Mouse (Mus musculus) ES-E14 (cell line): ENCODE measurements around the gene Gps1. TPM values are rescaled to one million over a fixed set of nuclear protein-coding genes. Genes with fewer than 3 reads are reported as not detected.

Source experiments
- DNase-seq: peaks from one replicate; pipeline ENCODE4 v3.0.0-alpha.2; 2013; ENCODE audit warnings: low read depth, low spot score
- H3K27ac ChIP-seq: 2 replicates; pipeline ENCODE4 v1.5.1; 2012; ENCODE audit warnings: low read depth, mild to moderate bottlenecking, low read length, moderate library complexity, mixed read lengths; ENCODE audit not compliant: poor library complexity, insufficient read depth, severe bottlenecking
- H3K36me3 ChIP-seq: 2 replicates; pipeline ENCODE4 v1.6.1; 2012; ENCODE audit warnings: mild to moderate bottlenecking, low read length, moderate library complexity, mixed read lengths; ENCODE audit not compliant: control insufficient read depth, poor library complexity, insufficient read depth, severe bottlenecking
- H3K4me1 ChIP-seq, 2 experiments: fragments of 150-350 bp in 1 of 2; sonication (generic) in 1 of 2; 2 replicates each; pipeline ENCODE4 v1.6.1; 2012; ENCODE audit warnings: low read length in 2 of 2, mild to moderate bottlenecking in 1 of 2, mixed read lengths in 1 of 2; ENCODE audit not compliant: control insufficient read depth in 2 of 2, insufficient read depth in 2 of 2, poor library complexity in 1 of 2
- H3K4me3 ChIP-seq, 2 experiments: fragments of 150-350 bp in 1 of 2; sonication (generic) in 1 of 2; 2 replicates each; pipeline ENCODE4 v1.5.1; 2012; ENCODE audit warnings: low read length in 2 of 2, low read depth in 1 of 2, mild to moderate bottlenecking in 1 of 2, mixed read lengths in 1 of 2; ENCODE audit not compliant: insufficient read depth in 1 of 2, poor library complexity in 1 of 2, severe bottlenecking in 1 of 2
- H3K9ac ChIP-seq: 2 replicates; pipeline ENCODE4 v1.6.1; 2012; ENCODE audit warnings: low read depth, mild to moderate bottlenecking, low read length, mixed read lengths; ENCODE audit not compliant: poor library complexity, insufficient read depth, severe bottlenecking
- H3K9me3 ChIP-seq: fragments of 150-350 bp; sonication (generic); 2 replicates; pipeline ENCODE4 v1.6.1; 2012; ENCODE audit warnings: low read depth, mild to moderate bottlenecking, low read length; ENCODE audit not compliant: control insufficient read depth, insufficient read depth
- CHD2 ChIP-seq: IDR thresholded peaks from 2 replicates; pipeline ENCODE4 v1.6.1; 2014; ENCODE audit warnings: mild to moderate bottlenecking, low read depth, low read length, inconsistent platforms
- HCFC1 ChIP-seq: IDR thresholded peaks from 2 replicates; pipeline ENCODE4 v1.6.1; 2012; ENCODE audit warnings: low read length, inconsistent platforms, borderline replicate concordance; ENCODE audit not compliant: insufficient read depth
- MAFK ChIP-seq: IDR thresholded peaks from 2 replicates; pipeline ENCODE4 v1.6.1; 2014; ENCODE audit warnings: mild to moderate bottlenecking, low read depth, low read length, inconsistent platforms; ENCODE audit not compliant: insufficient read depth
- ZC3H11A ChIP-seq: IDR thresholded peaks from 2 replicates; pipeline ENCODE4 v1.6.1; 2012; ENCODE audit warnings: low read depth, mild to moderate bottlenecking, inconsistent platforms, low read length, borderline replicate concordance
- ZNF384 ChIP-seq: IDR thresholded peaks from 2 replicates; pipeline ENCODE4 v1.6.1; 2012; ENCODE audit warnings: low read depth, low read length, inconsistent platforms
- in situ Hi-C, 2 experiments: fragments of 600-800 bp; cut with MboI; formaldehyde crosslinking; loops; one replicate each; pipeline ENCODE4 v1.15.1; 2025; ENCODE audit warnings: low sequenced_read_pairs in 2 of 2, inconsistent platforms in 1 of 2; ENCODE audit not compliant: unreplicated experiment in 2 of 2
- total RNA-seq: library from RNA; depleted of rRNA; stranded (reverse); fragments of 300-350 nt; gene quantifications from 2 replicates; pipeline ENCODE4 v1.2.3, GENCODE M21; 2012

The Gps1 gene
- total RNA-seq, 1 experiment, result 289 TPM

- Histone ChIP-seq H3K4me1 (peaks cover 4 to 15% of the 10 kb centered on the region in 2 experiments; a peak in 3 of 4 replicates), H3K9ac (no peak overlapping the region), H3K36me3 (peaks cover 33% of the 10 kb centered on the region), H3K4me3 (no peak overlapping the region), H3K9me3 (no peaks in the 10 kb centered on the region), H3K27ac (no peak overlapping the region)
- TF ChIP-seq ZNF384 (no peak), ZC3H11A (no peak), CHD2 (no peak), MAFK (no peak), HCFC1 (no peak)
- in situ Hi-C loops, result no loop called here
- DNase-seq, result no peak
Measured at GRCm38 (mm10) chr11:120804274-120804673, 20.2 kb downstream of the Gps1 start.

- peaks cover 4 to 13% of the 10 kb centered on the region in 2 experiments; a peak in 3 of 4 replicates for H3K4me1 ChIP-seq
- no peak for TF ChIP-seq MAFK
- no peak for TF ChIP-seq ZC3H11A
- no peak for TF ChIP-seq ZNF384
- no peak for TF ChIP-seq HCFC1
- TF ChIP-seq CHD2, result no peak
Measured at GRCm38 (mm10) chr11:120804769-120805168, 20.7 kb downstream of the Gps1 start.

GRCm38 (mm10) chr11:120805375-120806298, 21.6 kb downstream of the Gps1 start:
- peaks cover 46% of the 10 kb centered on the region for H3K36me3 ChIP-seq
- no peak overlapping the region for H3K4me3 ChIP-seq
- H3K9ac ChIP-seq, result no peak overlapping the region
- in situ Hi-C loops, result no loop called here
- TF ChIP-seq ZNF384, result no peak
- TF ChIP-seq ZC3H11A, result no peak
- no peak for TF ChIP-seq HCFC1
- no peak for TF ChIP-seq MAFK
- 0 out of 2 replicates have a peak, but pooled peaks have one; percentile 32 for TF ChIP-seq CHD2
- H3K9me3 ChIP-seq, result no peaks in the 10 kb centered on the region
- DNase-seq, result no peak
- H3K27ac ChIP-seq, result no peak overlapping the region
- H3K4me1 ChIP-seq, result peaks cover 4 to 11% of the 10 kb centered on the region in 2 experiments; a peak in 3 of 4 replicates

More at GRCm38 (mm10) chr11:120804769-120805168, 20.7 kb downstream of the Gps1 start:
- Histone ChIP-seq H3K9me3 (no peaks in the 10 kb centered on the region), H3K4me3 (no peak overlapping the region), H3K36me3 (peaks cover 38% of the 10 kb centered on the region), H3K27ac (no peak overlapping the region), H3K9ac (no peak overlapping the region)
- no peak for DNase-seq
- in situ Hi-C loops, result no loop called here

- no peak overlapping the region for H3K27ac ChIP-seq
- H3K36me3 ChIP-seq, result peaks cover 70% of the 10 kb centered on the region
- DNase-seq, result no peak
- H3K9me3 ChIP-seq, result no peaks in the 10 kb centered on the region
- no peak overlapping the region for H3K9ac ChIP-seq
- H3K4me3 ChIP-seq, result no peak overlapping the region
- TF ChIP-seq MAFK, result no peak
- no peak for TF ChIP-seq HCFC1
- no peak for TF ChIP-seq CHD2
- no peak for TF ChIP-seq ZNF384
- TF ChIP-seq ZC3H11A, result no peak
- in situ Hi-C loops, result no loop called here
- peaks cover 4 to 9% of the 10 kb centered on the region in 2 experiments; a peak in 3 of 4 replicates for H3K4me1 ChIP-seq
Measured at GRCm38 (mm10) chr11:120808010-120808409, 23.9 kb downstream of the Gps1 start.
